Mouse (Mus musculus): ENCODE measurements around the gene S1pr5. TPM values are rescaled to one million over a fixed set of nuclear protein-coding genes. Genes with fewer than 3 reads are reported as not detected.
"Not testable (repeated sequence)": the region's sequence is repeated elsewhere in the genome, so short reads cannot be mapped to it uniquely, and the experiment has no call there.

The S1pr5 gene
- polyA plus RNA-seq, 1 experiment from 2014 or later, result not detected

GRCm38 (mm10) chr9:21238004-21238732 is 10.1 kb downstream of the S1pr5 start:
- DNase-seq (ENCODE audit: low spot score), result no peak

DNA sequence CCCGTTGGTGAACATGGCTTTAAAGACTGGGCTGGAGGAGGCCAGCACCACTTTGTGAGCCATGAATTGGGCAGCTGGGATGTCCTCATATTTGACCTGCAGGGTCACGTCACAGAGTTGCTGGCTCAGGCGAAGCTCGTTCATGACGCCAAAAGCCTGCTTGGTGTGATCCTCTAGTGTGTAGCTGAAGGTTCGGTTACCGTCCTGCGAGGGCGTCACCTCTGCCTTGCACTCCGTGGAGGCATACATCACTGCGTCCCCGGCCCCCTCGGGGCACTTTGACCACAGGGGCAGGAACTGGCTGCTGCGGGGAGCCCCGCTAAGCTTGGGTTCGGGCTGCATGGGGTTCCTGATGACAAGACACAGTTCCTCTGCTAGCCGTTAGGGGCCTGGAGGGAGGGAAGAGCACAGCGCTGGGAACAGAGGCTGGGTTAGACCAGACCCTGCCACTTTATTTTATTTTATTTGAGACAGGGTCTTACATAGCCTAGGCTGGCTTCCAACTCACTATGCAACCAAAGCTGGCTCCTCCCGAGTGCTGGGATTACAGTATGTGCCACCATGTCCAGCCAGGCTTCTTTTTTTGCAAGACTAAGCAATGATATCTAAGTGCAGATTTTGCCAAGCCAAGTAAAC is 10.8 kb downstream of the S1pr5 start:
- peak; percentile 63 for DNase-seq (ENCODE audit: low spot score)

GRCm38 (mm10) chr9:21236991-21237367 is 11.3 kb downstream of the S1pr5 start:
- no peak for DNase-seq (ENCODE audit: low spot score)

- no peak for DNase-seq (ENCODE audit: low spot score)
These were observed 12.9 kb downstream of the S1pr5 start for GRCm38 (mm10) chr9:21235341-21235740.

- DNase-seq (ENCODE audit: low spot score), result no peak
These were observed 14.4 kb downstream of the S1pr5 start for GRCm38 (mm10) chr9:21233805-21234204.

DNA sequence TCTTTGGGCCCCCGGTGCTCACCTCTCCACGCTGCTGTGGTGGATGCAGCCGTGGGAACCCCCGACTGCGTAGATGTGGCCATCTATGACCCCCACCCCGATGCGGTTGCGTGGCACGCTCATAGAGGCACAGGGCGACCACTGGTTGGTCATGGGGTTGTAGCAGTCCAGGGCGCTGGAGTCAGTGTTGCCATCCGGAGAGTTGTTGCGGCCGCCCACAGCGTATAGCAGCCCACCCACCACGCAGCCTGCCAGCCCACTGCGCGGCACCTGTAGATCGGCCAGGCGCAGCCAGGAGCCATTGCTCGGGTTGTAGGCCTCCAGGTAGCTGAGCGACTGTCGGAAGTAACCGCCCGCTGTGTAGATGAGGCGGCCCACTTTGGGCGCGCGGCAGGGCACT is 14.9 kb downstream of the S1pr5 start:
- no peak for DNase-seq (ENCODE audit: low spot score)

- no peak for DNase-seq (ENCODE audit: low spot score)
These were observed 15.4 kb downstream of the S1pr5 start for GRCm38 (mm10) chr9:21232867-21233266.

DNA sequence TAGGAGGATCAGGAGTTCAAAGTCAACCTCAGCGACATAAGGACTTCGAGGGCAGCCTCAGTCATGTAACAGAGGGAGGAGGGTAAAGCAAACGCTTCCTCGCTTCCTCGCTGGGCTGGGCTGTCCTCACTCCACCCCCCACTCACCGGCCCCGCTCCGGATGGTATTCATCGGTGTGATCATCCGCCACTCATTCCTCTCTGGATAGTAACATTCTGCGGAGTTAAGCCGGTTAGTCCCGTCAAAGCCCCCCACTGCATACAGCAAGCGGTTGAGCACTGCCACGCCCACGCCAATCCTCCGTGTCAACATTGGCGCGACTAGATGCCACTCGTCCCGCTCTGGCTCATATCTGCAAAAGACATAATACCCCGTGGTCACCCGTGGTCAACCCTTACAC is 16.7 kb downstream of the S1pr5 start:
- DNase-seq (ENCODE audit: low spot score), result no peak

DNA sequence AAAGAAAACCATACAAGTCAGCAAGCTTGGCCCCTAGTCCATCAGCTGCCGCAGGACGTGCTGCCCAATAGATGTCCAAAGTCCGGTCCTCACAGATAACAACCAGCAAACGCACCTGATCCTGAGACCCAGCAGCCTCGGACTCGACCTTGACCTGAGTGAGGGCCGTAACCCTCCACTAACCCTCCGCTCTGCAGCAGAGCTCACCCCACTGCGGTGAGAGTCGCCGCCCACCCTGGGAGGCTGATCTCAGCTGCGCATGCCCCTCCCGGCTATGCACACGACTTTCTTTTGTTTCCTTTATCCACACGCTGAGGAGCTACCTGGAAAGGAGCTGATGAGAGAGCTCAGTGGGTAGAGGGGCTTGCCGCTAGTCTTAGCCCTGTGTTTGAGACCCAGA is 20.9 kb downstream of the S1pr5 start:
- DNase-seq (ENCODE audit: low spot score), result peak; percentile 58

- no peak for DNase-seq (ENCODE audit: low spot score)
These were observed 22.9 kb downstream of the S1pr5 start for GRCm38 (mm10) chr9:21225415-21225758.

- no peak for DNase-seq (ENCODE audit: low spot score)
These were observed 23.4 kb downstream of the S1pr5 start for GRCm38 (mm10) chr9:21224576-21225414.

DNA sequence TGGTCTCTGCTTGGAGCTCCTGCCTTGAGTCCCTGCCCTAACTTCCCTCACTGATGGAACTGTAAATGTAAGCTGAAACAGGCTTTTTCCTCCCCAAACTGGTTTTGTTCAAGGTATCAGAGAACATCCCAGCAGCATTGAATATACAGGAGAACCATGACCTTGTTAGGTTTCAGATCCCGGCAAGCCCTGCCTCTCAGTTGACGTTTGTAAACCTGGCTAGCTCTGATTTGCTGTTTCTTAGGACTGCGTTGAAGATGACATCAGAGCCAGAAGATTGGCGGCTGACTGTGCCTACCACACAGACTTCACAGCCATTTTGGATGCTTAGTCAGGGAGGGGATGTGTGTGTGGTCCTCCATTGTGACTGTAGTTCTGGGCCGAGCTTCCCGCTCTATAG is 24.3 kb downstream of the S1pr5 start:
- DNase-seq (ENCODE audit: low spot score), result no peak

GRCm38 (mm10) chr9:21223490-21223889 is 24.8 kb downstream of the S1pr5 start:
- not testable (repeated sequence) for DNase-seq (ENCODE audit: low spot score)

DNA sequence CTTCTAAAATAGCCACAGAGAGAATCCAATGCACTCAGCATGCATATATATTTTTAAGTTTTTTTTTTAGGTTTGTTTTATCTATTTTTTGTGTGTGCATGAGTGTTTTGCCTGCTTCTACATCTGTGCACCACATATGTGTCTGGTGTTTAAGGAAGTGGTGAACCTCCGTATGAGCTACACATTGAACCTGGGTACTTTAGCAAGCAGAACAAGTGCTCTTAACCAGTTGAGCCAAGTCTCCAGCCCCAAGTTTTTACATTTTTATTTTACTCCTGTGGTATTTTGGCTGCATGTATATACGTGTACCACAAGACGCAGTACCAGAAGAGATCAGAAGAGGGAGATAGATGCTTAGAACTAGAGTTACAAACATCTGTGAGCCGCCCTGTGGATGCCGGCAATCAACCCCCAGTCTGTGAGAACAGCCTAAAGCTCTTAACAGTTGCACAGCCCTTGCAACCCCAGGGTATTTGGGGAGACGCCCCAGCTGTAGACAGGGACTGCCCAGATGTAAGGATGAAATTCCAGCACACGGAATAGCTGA is 26.8 kb downstream of the S1pr5 start:
- DNase-seq (ENCODE audit: low spot score), result peak; percentile 90

GRCm38 (mm10) chr9:21220490-21221382 is 27.5 kb downstream of the S1pr5 start:
- peak; percentile 94 for DNase-seq (ENCODE audit: low spot score)

DNA sequence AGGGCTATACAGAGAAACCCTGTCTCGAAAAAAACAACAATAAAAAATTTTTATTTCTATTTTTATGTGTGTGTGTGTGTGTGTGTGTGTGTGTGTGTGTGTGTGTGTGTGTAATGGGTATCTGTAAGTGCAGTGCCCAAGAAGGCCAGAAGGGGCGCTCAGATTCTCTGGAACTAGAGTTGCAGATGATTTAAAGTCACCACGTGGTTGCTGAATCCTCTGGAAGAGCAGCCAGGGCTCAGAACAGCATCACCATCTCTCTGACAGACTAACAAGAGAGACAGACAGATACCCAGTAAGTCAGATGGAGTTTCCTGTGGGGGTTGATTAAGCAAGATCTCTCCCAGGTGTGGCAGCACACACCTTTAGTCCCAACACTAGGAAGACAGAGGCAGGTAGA is 28.4 kb downstream of the S1pr5 start:
- peak; percentile 30 for DNase-seq (ENCODE audit: low spot score)

GRCm38 (mm10) chr9:21216050-21216841 is 32.0 kb downstream of the S1pr5 start:
- DNase-seq (ENCODE audit: low spot score), result no peak

- peak; percentile 41 for DNase-seq (ENCODE audit: low spot score)
These were observed 34.5 kb downstream of the S1pr5 start for GRCm38 (mm10) chr9:21213617-21214190.

DNA sequence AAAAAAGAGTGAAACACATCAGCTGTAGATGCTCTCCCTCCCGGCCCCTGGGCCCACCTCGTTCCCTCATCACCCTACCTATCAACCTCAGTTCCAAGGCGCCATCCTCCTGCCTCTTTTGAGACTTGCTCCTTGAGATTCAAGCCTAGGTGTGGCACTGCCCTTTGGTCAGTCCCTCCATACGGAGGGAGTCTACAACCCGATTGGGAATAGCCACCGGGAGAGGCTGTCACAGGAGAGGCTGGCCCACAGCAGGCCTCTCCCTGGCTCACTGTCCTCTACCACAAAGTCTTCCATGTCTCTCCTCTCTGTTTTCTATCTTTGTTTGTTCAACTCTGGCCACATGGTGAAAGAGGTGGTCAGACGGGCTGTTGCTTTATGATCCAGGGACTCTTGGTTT is 36.6 kb downstream of the S1pr5 start:
- DNase-seq (ENCODE audit: low spot score), result no peak

DNA sequence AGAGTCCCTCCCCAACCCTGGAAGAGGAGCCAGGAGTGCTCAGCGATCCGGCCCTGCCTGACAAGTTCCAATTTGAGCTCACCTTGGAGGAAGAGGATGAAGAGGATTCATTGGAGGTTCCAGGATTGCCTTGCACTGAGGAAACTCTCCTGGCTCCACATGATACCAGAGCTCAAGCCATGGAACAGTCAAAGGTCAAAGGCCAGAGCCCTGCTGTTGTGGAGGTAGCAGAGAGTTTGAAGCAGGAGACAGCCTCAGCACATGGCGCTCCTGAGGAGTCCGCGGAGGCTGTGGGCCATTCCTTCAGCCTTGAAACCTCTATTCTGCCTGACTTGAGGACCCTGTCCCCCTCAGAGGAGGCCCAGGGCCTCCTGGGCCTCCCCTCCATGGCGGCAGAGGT is 37.4 kb downstream of the S1pr5 start:
- no peak for DNase-seq (ENCODE audit: low spot score)

All from thymus, postnatal 0 days (tissue).